ENCODE assay signal across 12 mouse cellular contexts in genomic region chr6:29246183-29246582, GRCm38 (mm10).
"Had no signal": no experiment of that assay in that cellular context is flagged by ENCODE, and none has a peak within 500 bp of the region (broad histone marks: within the 10 kb centered on the region; RNA-seq: fewer than 3 reads in every experiment).

No protein-coding gene starts in this region.

- H3K4me1 ChIP-seq: kidney, embryonic 15.5 days; limb, embryonic 13.5 days; neural tube, embryonic 15.5 days; stomach, embryonic 15.5 days had no signal

- H3K4me2 ChIP-seq: kidney, embryonic 15.5 days; limb, embryonic 13.5 days; neural tube, embryonic 15.5 days; stomach, embryonic 15.5 days had no signal

- DNase-seq: kidney, adult 2 months; kidney, postnatal 25 days; left cerebral cortex, postnatal 4 days; midbrain, embryonic 14.5 days; thymus, adult 2 months; thymus, postnatal 36 days had no signal

- H3K4me3 ChIP-seq: kidney, embryonic 15.5 days; limb, embryonic 13.5 days; midbrain, embryonic 10.5 days; myocyte; neural tube, embryonic 15.5 days; stomach, embryonic 15.5 days had no signal

- H3K27ac ChIP-seq: kidney, embryonic 15.5 days; limb, embryonic 13.5 days; midbrain, embryonic 10.5 days; neural tube, embryonic 15.5 days; stomach, embryonic 15.5 days had no signal

- H3K27me3 ChIP-seq: kidney, embryonic 15.5 days; neural tube, embryonic 15.5 days; stomach, embryonic 15.5 days had no signal

- H3K9ac ChIP-seq: kidney, embryonic 15.5 days; limb, embryonic 13.5 days; neural tube, embryonic 15.5 days; stomach, embryonic 15.5 days had no signal

- H3K36me3 ChIP-seq: kidney, embryonic 15.5 days; limb, embryonic 13.5 days; midbrain, embryonic 10.5 days; neural tube, embryonic 15.5 days; stomach, embryonic 15.5 days had no signal

- H3K9me3 ChIP-seq: kidney, embryonic 15.5 days; limb, embryonic 13.5 days; midbrain, embryonic 10.5 days; neural tube, embryonic 15.5 days; stomach, embryonic 15.5 days had no signal
